ENCODE assay signal across 22 mouse cellular contexts in the genomic region with DNA sequence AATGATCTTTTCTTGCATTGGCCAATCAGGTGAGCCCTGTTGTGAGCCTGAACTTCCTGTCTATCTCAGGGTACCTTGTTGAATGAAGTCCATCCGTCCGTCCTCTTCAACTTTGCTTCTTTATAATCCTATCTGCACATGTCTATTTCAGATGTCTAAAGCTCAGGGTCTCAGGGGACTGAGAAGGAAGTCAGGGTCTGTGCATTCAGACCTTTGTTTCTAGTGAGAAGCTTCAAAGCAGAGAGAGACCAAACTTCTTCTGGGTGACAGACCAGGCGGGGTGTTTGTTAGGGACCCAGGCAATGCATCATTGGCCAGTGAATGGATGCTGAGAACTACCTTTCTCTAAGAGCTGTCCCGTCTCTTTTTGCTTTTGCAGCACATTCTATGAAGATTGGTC.
"Had no signal": no experiment of that assay in that cellular context is flagged by ENCODE, and none has a peak within 500 bp of the region (broad histone marks: within the 10 kb centered on the region; RNA-seq: fewer than 3 reads in every experiment).

No protein-coding gene starts in this region.

- H3K36me3 ChIP-seq: midbrain, embryonic 12.5 days; stomach, embryonic 15.5 days had no signal

- DNase-seq: lung, adult 18-20 months; lung, embryonic 14.5 days; lung, postnatal 10 days; lung, postnatal 4 days; midbrain, embryonic 14.5 days; retina, postnatal 1 day; right cerebral cortex, adult 18-20 months; right cerebral cortex, postnatal 25 days; right cerebral cortex, postnatal 4 days; thymus, adult 18-20 months; thymus, postnatal 14 days; thymus, postnatal 36 days had no signal

- H3K27ac ChIP-seq: liver, embryonic 12.5 days; liver, embryonic 14.5 days; midbrain, embryonic 10.5 days; midbrain, embryonic 12.5 days; neural tube, embryonic 13.5 days; neural tube, embryonic 15.5 days; stomach, embryonic 15.5 days; stomach, postnatal 0 days had no signal

- H3K4me3 ChIP-seq: liver, embryonic 12.5 days; midbrain, embryonic 10.5 days; midbrain, embryonic 12.5 days; myocyte; neural tube, embryonic 13.5 days; neural tube, embryonic 15.5 days; stomach, embryonic 15.5 days had no signal

- ATAC-seq: liver, embryonic 12.5 days; midbrain, embryonic 16.5 days had no signal

- H3K27me3 ChIP-seq: liver, embryonic 12.5 days; midbrain, embryonic 12.5 days; neural tube, embryonic 13.5 days; neural tube, embryonic 15.5 days; stomach, embryonic 15.5 days had no signal

- H3K4me1 ChIP-seq: liver, embryonic 12.5 days; midbrain, embryonic 10.5 days; midbrain, embryonic 12.5 days; neural tube, embryonic 13.5 days; neural tube, embryonic 15.5 days; stomach, embryonic 15.5 days had no signal
